Mouse (Mus musculus) liver, embryonic 11.5 days (tissue): ENCODE results near the gene Cfap206. TPM values are rescaled to one million over a fixed set of nuclear protein-coding genes. Genes with fewer than 3 reads are reported as not detected.

ENCODE experiments used
- ATAC-seq: fragments of 200-750 bp; cut with Nextera tagmentation; replicated peaks from 2 replicates; pipeline ENCODE4 v1.8.0; 2017; ENCODE audit warnings: moderate number of reproducible peaks, mild to moderate bottlenecking, moderate TSS enrichment, moderate library complexity; ENCODE audit not compliant: low FRiP score
- DNase-seq: peaks from one replicate; pipeline ENCODE4 v3.0.0-alpha.2; 2017; ENCODE audit warnings: low spot score
- H3K27ac ChIP-seq: fragments of 300-500 bp; sonication (generic); 2 replicates; pipeline ENCODE4 v1.5.1; 2014; ENCODE audit warnings: mild to moderate bottlenecking, low read depth, low read length, control low read depth
- H3K27me3 ChIP-seq: fragments of 300-500 bp; sonication (generic); replicated peaks from 2 replicates; pipeline ENCODE4 v1.6.1; 2014; ENCODE audit warnings: low read length, mixed read lengths; ENCODE audit not compliant: control insufficient read depth, insufficient read depth
- H3K36me3 ChIP-seq: fragments of 300-500 bp; sonication (generic); 2 replicates; pipeline ENCODE4 v1.6.1; 2014; ENCODE audit warnings: mild to moderate bottlenecking, low read length, moderate library complexity, mixed read lengths; ENCODE audit not compliant: control insufficient read depth, insufficient read depth
- H3K4me1 ChIP-seq: fragments of 300-500 bp; sonication (generic); replicated peaks from 2 replicates; pipeline ENCODE4 v1.6.1; 2014; ENCODE audit warnings: low read length, mixed read lengths; ENCODE audit not compliant: control insufficient read depth, insufficient read depth
- H3K4me2 ChIP-seq: fragments of 300-500 bp; sonication (generic); 2 replicates; pipeline ENCODE4 v1.6.1; 2014; ENCODE audit warnings: mild to moderate bottlenecking, control low read depth, moderate library complexity
- H3K4me3 ChIP-seq: fragments of 300-500 bp; sonication (generic); 2 replicates; pipeline ENCODE4 v1.5.1; 2014; ENCODE audit warnings: low read depth, low read length, control low read depth
- H3K9ac ChIP-seq: fragments of 300-500 bp; sonication (generic); 2 replicates; pipeline ENCODE4 v1.6.1; 2014; ENCODE audit warnings: low read depth, low read length, control low read depth
- H3K9me3 ChIP-seq: fragments of 300-500 bp; sonication (generic); 2 replicates; pipeline ENCODE4 v1.6.1; 2016; ENCODE audit warnings: low read length, inconsistent platforms, mixed read lengths; ENCODE audit not compliant: control insufficient read depth
- WGBS: fragments of 180-500 bp; shearing (Covaris S2); extraction: QIAGEN DNeasy Blood & Tissue Kit; methylation state at CpG from one replicate; pipeline ENCODE4 v1.1.7; 2014; 5-methylcytosine and 5-hydroxymethylcytosine counted together
- polyA plus RNA-seq: library from polyadenylated mRNA; unstranded; fragments of >200 nt; fragmentation: Nextera tagmentation; extraction: Ambion mirVana; gene quantifications from 2 replicates; pipeline ENCODE4 v1.2.1, GENCODE M21; 2014

Gene Cfap206
- polyA plus RNA-seq, 1 experiment from 2014 or later, result not detected

- no peak overlapping the region for H3K9ac ChIP-seq
- no peak overlapping the region for H3K4me2 ChIP-seq
- 65% methylated on average over 4 of the region's 4 CpGs for WGBS
- H3K4me3 ChIP-seq, result no peak overlapping the region
- DNase-seq (no peak), ATAC-seq (no peak)
- H3K27me3 ChIP-seq, result no peaks in the 10 kb centered on the region
- H3K36me3 ChIP-seq, result no peaks in the 10 kb centered on the region
- H3K27ac ChIP-seq, result no peak overlapping the region
- H3K4me1 ChIP-seq, result no peaks in the 10 kb centered on the region
- peaks cover 6% of the 10 kb centered on the region; the same call in 1 of the 2 replicates for H3K9me3 ChIP-seq
These were observed 5.7 kb downstream of the Cfap206 start for GRCm38 (mm10) chr4:34724306-34724705.

DNA sequence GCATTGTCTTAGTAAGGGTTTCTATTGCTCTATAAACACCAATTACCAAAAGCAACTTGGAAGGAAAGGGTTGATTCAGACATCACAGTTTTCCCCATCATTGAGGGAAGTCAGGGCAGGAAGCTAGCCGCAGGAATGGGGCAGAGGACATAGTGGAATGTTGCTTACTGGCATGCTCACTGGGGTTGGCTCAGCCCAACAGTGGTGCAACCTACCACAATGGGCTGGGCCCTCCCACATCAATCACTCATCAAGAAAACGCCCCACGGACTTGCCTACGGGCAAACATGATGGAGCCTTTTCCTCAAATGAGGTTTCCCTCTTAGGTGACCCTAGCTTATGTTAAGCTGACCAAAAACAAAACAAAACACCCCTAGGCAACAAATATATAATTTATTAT, 6.8 kb downstream of the Cfap206 start:
- no peaks in the 10 kb centered on the region for H3K4me1 ChIP-seq
- 69% methylated on average over 4 of the region's 4 CpGs for WGBS
- no peak overlapping the region for H3K4me3 ChIP-seq
- ATAC-seq (no peak), DNase-seq (no peak)
- H3K9ac ChIP-seq, result no peak overlapping the region
- no peak overlapping the region for H3K27ac ChIP-seq
- H3K27me3 ChIP-seq, result no peaks in the 10 kb centered on the region
- H3K4me2 ChIP-seq, result no peak overlapping the region
- H3K9me3 ChIP-seq, result peaks cover 6% of the 10 kb centered on the region; the same call in 1 of the 2 replicates
- no peaks in the 10 kb centered on the region for H3K36me3 ChIP-seq

DNA sequence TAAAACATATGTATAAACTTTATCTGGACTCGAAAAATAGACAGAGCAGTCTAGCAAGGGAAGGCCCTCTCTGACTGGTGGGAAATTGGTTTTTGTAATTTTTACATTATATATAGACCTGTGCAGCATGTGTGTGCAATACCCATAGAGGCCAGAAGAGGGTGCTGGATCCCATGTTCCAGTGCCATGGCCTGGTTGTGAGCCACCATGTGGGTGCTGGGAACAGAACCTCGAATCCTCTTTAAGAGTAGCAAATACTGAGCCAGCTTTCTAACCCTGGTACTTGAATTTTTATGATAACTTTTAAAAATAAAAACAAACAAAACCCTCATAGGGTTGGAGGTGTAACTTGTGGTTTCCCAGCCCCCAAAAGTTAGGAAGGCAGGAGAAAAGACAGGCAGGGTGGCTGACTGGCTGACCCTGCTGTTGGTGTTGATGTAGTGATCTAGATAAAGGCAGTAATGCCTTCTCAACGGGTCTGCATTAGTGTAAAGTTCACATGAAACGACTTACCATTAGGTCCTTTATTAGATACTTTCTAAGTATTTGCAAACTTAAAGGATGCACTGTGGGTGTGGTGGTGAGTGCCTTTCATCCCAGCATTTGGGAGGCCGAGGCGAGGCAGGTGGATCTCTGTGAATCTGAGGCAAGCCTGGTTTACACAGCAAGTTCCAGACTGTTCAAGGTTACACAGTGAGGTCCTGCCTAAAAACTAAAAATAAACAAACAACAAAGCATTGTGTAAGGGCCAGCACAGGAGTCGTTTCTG, 9.7 kb downstream of the Cfap206 start:
- no peaks in the 10 kb centered on the region for H3K36me3 ChIP-seq
- no peaks in the 10 kb centered on the region for H3K4me1 ChIP-seq
- peaks cover 6% of the 10 kb centered on the region; the same call in 1 of the 2 replicates for H3K9me3 ChIP-seq
- peak; percentile 11 for DNase-seq
- no peak for ATAC-seq
- no peaks in the 10 kb centered on the region for H3K27me3 ChIP-seq
- H3K4me3 ChIP-seq, result no peak overlapping the region
- 81% methylated on average over 7 of the region's 7 CpGs for WGBS
- H3K27ac ChIP-seq, result no peak overlapping the region
- H3K4me2 ChIP-seq, result no peak overlapping the region
- no peak overlapping the region for H3K9ac ChIP-seq

GRCm38 (mm10) chr4:34719421-34719820, 10.6 kb downstream of the Cfap206 start:
- peaks cover 6% of the 10 kb centered on the region; the same call in 1 of the 2 replicates for H3K9me3 ChIP-seq
- no peak for ATAC-seq
- H3K27me3 ChIP-seq, result no peaks in the 10 kb centered on the region
- H3K36me3 ChIP-seq, result no peaks in the 10 kb centered on the region
- no peak overlapping the region for H3K4me2 ChIP-seq
- H3K4me1 ChIP-seq, result no peaks in the 10 kb centered on the region
- 93% methylated on average over 12 of the region's 12 CpGs for WGBS
- peak; percentile 15 for DNase-seq
- H3K9ac ChIP-seq, result no peak overlapping the region
- no peak overlapping the region for H3K27ac ChIP-seq
- no peak overlapping the region for H3K4me3 ChIP-seq

DNA sequence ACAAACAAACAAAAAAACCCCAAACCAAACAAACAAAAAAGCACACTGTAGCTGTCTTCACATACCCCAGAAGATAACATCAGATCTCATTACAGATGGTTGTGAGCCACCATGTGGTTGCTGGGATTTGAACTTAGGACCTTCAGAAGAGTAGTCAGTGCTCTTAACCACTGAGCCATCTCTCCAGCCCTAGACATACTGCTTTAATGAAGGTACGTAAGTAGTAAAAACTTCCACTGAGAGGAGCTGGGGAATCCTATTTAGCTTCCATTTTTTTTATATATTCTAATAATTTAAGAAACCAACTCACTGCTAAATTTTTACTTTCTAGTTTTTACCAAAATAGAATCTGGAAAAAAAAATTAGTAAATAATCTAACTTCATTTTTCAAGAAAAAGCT, 14.9 kb downstream of the Cfap206 start:
- no peaks in the 10 kb centered on the region for H3K36me3 ChIP-seq
- no peaks in the 10 kb centered on the region for H3K4me1 ChIP-seq
- peaks cover 2% of the 10 kb centered on the region; the same call in 1 of the 2 replicates for H3K9me3 ChIP-seq
- H3K27me3 ChIP-seq, result no peaks in the 10 kb centered on the region
- 90% methylated on average over 1 of the region's 1 CpGs for WGBS
- no peak overlapping the region for H3K27ac ChIP-seq
- H3K4me3 ChIP-seq, result no peak overlapping the region
- DNase-seq (no peak), ATAC-seq (no peak)
- H3K4me2 ChIP-seq, result no peak overlapping the region
- no peak overlapping the region for H3K9ac ChIP-seq

GRCm38 (mm10) chr4:34708127-34708526, 21.9 kb downstream of the Cfap206 start:
- 76% methylated on average over 3 of the region's 3 CpGs for WGBS
- Histone ChIP-seq H3K4me3 (no peak overlapping the region), H3K27ac (no peak overlapping the region)

GRCm38 (mm10) chr4:34707248-34707647, 22.8 kb downstream of the Cfap206 start:
- H3K4me1 ChIP-seq, result no peaks in the 10 kb centered on the region
- H3K4me2 ChIP-seq, result no peak overlapping the region
- no peak for DNase-seq
- H3K9me3 ChIP-seq, result no peaks in the 10 kb centered on the region
- no peak overlapping the region for H3K4me3 ChIP-seq
- H3K27ac ChIP-seq, result no peak overlapping the region
- no peaks in the 10 kb centered on the region for H3K27me3 ChIP-seq
- ATAC-seq, result no peak
- 79% methylated on average over 3 of the region's 3 CpGs for WGBS
- no peaks in the 10 kb centered on the region for H3K36me3 ChIP-seq
- no peak overlapping the region for H3K9ac ChIP-seq

More at GRCm38 (mm10) chr4:34708127-34708526, 21.9 kb downstream of the Cfap206 start:
- Histone ChIP-seq H3K36me3 (no peaks in the 10 kb centered on the region), H3K4me1 (no peaks in the 10 kb centered on the region), H3K9ac (no peak overlapping the region), H3K4me2 (no peak overlapping the region), H3K9me3 (no peaks in the 10 kb centered on the region), H3K27me3 (no peaks in the 10 kb centered on the region)
- DNase-seq (peak; percentile 4), ATAC-seq (no peak)

DNA sequence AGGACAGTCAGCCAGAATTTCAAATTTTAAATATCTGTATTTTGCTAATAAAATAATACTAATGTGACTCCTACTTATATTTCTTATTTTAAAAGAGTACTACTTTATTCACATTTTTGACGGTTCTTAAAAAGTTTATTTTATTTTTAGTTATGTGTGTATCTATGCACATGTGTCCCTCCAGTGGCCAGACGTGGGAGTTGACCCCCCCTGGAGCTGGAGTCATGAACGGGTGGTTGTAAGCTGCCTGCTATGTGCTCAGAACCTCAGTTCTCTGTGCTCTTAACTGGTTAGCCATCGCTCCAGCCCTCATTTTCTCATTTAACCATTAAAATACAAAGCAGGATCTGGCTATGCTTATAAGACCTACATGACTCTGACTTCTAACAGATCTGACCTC, 27.0 kb downstream of the Cfap206 start:
- WGBS, result 72% methylated on average over 4 of the region's 4 CpGs
- Histone ChIP-seq H3K4me1 (no peaks in the 10 kb centered on the region), H3K4me3 (no peak overlapping the region), H3K9ac (no peak overlapping the region), H3K9me3 (no peaks in the 10 kb centered on the region), H3K4me2 (no peak overlapping the region), H3K36me3 (no peaks in the 10 kb centered on the region), H3K27ac (no peak overlapping the region), H3K27me3 (no peaks in the 10 kb centered on the region)
- no peak for DNase-seq
- no peak for ATAC-seq

- ATAC-seq, result no peak
- Histone ChIP-seq H3K27me3 (no peaks in the 10 kb centered on the region), H3K9ac (no peak overlapping the region), H3K4me2 (no peak overlapping the region), H3K9me3 (no peaks in the 10 kb centered on the region), H3K4me3 (no peak overlapping the region), H3K36me3 (no peaks in the 10 kb centered on the region), H3K4me1 (no peaks in the 10 kb centered on the region), H3K27ac (no peak overlapping the region)
- WGBS, result 91% methylated on average over 11 of the region's 11 CpGs
- DNase-seq, result no peak
These were observed 27.8 kb downstream of the Cfap206 start for GRCm38 (mm10) chr4:34702231-34702630.
